Mouse (Mus musculus): ENCODE data around the gene Zmynd10. TPM values are rescaled to one million over a fixed set of nuclear protein-coding genes. Genes with fewer than 3 reads are reported as not detected.
"Not testable (repeated sequence)": the region's sequence is repeated elsewhere in the genome, so short reads cannot be mapped to it uniquely, and the experiment has no call there.

The Zmynd10 gene
- total RNA-seq, 2 experiments from 2014 or later, result 0.26 to 0.32 TPM

DNA sequence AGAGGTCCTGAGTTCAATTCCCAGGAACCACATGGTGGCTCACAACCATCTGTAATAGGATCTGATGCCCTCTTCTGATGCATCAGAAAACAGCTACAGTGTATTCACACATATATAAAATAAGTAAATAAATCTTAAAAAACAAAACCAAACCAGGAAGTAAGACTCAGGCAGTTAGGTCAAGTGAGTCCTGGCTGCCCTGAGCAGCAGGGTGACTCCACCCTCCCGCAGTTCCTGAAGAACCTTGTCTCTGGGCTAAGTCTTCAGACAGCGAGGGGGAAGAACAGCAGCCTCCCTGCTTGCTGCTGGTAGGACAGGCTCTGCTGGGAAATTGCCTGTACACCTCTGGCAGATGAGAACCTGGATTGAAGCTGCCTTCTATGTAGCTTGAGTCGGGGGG lies 9.2 kb downstream of the Zmynd10 start:
- DNase-seq, result no peak

DNA sequence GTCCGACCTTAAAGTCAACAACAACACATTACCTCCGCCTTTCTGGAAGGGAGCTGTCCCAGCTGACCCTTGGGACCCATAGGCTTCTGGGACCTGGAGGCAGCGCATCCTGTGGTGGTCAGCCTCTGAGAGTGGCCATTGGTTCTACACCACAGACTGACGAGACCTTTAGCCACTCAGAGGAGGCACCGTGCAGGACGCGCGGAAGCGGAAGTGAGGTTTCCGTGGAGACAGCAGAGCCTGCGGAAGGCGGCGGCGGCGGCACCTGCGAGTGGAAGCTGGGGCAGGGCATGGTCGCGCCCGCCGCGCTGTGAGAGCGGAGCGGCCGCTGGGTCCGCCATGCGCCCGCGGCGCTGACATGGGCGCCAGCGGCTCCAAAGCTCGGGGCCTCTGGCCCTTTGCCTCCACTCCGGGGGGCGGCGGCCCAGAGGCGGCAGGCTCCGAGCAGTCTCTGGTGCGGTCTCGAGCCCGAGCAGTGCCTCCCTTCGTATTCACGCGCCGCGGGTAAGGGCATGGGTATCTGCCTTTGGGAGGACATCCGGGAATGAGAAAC lies 16.0 kb downstream of the Zmynd10 start, which contains the start of gene Tusc2:
Gene Tusc2, plus strand, starts transcription at position 227 of the 553 bp plus-strand sequence.
- DNase-seq, result peak; percentile 95

DNA sequence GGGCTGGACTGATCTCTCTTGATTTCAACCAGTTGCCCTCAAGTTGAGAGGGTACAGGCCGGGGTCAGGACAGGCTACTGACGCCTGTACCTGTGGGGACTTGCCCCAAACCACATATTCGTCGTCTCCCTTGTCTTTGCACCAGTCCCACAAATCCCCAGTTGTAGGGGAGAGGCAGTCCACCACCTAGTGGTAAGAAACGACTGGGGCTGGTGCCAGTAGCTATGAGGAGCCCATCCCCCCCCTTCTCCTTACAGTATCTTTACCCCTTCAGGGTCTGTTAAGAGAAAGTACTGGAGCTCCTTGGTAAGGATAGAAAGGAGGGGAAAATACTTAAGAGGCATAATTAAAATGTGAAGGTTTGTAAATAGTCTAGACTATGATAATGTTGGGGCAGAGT lies 18.5 kb downstream of the Zmynd10 start:
- not testable (repeated sequence) for DNase-seq

DNA sequence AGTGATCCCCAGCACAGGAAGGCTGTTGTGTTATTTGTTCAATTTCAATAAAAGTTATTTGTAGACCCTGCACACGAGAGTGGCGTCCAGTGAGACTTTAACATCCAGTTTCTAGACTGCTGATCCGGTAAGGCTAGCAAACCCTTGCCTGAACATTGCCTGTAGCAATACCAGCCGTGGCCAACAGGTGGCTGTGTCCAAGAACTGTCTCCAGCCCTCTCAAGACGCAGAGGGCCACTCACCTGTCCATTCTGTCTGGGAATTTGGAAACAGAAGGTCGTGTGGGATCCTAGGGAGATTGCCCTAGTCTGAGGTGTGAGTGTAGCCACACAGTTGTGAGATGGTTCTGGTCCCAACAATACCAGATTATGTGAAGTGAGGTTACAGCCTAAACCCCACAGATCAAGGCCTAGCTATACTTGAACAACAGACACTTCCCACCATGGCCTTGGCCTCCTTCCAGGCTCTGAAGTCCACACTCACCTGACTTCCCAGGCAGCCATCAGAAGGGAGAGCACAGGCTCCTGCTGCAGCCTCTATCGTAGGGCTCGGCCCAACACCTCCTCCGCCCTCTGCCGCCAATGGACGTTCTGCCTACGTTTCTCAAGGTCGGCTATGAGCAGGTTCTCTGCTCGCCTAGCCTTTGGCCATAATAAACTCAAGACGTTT lies 19.1 kb downstream of the Zmynd10 start:
- peak; percentile 92 for DNase-seq

DNA sequence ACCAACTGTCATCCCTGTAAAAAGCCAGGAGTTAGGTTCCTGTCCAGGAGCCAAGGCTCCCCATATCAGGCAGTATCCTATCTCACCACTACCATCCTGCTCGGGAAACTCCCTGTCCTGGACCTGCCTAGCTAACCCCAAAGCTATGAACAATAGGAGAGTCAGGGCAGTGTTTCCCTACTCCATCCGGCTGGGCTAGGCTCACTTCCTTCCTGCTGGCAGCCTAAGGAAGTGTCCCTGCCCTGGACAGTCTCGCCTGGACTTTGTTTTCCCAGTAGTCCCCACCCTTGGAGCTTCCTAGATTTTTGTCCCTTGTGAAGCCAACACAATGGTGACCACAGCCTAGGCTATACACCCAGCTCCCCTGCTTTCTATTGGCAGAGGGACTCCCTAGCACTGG lies 19.8 kb downstream of the Zmynd10 start:
- DNase-seq, result peak; percentile 60

DNA sequence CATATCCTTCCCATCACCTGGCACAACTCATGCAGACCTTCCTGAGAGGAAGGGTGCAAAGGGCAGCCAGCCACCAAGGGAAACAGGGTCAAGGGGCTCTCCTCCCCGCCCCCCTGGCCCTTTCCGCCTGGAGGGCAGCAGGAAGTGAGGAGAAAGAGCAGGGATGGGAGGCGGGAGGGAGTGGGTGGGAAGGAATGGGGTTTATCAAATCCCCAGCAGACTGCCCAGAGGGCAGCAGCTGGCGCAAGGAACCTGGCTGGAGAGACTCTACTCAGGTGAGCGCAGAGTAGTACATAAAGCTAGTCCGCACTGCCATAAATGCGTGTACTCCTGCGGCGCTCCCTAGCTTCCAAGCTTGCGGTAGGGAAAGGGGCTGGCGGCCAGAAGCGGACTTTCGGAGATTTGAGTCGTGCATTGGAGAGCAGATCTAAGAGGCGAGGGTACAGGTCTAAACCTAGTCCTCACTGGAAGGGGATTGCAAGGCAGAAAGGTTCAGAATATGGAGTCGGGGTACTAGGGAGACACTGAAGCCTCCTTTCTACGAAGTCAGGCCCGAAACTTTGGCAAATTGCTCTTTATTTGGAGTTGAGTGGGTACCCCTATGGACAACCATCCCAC lies 20.7 kb downstream of the Zmynd10 start, which contains the start of gene Hyal2:
Gene Hyal2, plus strand, starts transcription at position 244 of the 618 bp plus-strand sequence.
- peak; percentile 42 for DNase-seq

DNA sequence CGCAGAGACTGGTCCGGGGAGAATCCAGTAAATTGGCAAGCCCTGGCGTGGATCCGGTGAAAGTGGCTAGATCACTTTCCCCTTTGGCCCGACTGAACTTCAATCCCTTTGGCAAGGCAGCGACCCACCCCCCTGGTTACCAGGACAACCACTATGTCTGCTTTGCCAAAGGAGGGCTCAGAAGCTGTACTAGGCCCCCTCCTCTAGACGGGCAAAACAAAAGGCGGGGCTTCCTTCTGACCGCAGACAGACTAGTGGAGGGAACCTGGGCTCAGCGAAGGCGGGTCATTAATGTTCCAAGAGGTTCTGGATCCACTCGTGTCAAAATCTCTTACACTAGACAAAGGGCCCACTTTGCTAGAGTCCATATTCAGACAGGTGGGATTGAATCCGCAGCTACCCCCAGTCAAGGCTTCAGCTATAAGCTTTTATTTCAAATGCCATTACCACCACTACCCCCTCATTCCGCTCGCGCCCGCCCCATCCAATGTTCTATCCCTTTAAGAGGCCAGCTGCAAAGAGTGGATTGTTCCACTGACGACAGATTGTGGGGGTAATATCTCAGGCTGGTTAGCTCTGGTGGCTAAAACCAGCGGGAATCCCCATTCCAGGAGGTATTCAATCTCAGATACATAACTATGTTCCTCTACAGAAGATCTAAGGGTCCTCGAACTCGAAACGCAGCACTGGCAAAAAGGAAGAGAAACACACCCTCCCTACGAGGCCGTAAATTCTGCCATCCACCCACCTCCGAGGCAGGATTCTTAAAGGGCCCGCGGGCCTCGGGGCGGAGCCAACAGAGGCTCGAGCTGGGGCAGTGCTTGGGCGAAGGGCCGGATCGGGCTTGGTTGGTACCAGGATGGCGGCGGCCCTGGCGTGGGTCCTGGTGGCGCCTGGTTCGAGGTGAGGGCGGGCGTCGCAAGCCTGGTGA lies 21.5 kb downstream of the Zmynd10 start:
- DNase-seq, result peak; percentile 88

DNA sequence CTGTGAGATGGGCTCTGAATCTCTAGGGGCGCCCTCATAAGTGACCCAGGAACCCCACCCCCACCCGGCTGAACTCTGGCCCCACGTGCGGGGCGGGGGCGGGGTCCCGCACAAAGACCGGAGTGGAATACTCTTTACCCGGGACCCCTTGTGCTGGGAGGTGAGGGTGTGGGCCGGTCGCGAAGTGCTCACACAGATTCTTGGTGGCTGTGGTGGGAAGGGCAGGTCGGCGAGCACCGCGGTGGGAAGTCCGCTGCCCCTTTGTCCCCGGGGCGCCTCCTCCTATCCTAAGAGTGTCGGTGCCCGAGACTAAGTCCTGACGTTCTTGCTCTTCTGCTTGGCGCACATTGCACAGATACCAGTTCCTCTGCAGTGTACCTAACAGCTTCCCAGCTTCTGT lies 22.2 kb downstream of the Zmynd10 start:
- DNase-seq, result no peak

DNA sequence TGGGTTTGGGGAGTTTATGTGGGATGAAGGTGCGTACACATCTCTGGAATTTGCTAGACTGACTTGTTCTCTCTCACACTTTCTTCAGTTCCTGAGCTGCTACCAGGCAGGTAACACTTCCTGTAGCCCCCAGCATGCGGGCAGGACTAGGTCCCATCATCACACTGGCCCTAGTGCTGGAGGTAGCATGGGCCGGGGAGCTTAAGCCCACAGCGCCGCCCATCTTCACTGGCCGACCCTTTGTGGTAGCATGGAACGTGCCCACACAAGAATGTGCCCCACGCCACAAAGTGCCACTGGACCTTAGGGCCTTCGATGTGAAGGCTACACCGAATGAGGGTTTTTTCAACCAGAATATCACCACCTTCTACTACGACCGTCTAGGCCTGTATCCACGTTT lies 22.9 kb downstream of the Zmynd10 start:
- DNase-seq, result no peak

DNA sequence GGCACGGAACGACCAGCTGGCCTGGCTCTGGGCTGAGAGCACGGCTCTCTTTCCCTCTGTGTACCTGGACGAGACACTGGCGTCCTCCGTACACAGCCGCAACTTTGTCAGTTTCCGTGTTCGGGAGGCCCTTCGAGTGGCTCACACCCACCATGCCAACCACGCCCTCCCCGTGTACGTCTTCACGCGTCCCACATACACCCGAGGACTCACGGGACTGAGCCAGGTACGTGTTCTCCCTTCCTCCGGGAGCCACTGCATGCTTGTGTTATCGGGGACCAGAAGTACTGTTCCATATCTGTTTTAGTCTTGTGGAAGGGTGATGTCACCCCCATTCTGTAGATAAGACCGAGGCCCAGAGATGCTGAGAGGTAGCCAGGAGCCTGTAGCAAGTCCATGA lies 23.7 kb downstream of the Zmynd10 start:
- no peak for DNase-seq

DNA sequence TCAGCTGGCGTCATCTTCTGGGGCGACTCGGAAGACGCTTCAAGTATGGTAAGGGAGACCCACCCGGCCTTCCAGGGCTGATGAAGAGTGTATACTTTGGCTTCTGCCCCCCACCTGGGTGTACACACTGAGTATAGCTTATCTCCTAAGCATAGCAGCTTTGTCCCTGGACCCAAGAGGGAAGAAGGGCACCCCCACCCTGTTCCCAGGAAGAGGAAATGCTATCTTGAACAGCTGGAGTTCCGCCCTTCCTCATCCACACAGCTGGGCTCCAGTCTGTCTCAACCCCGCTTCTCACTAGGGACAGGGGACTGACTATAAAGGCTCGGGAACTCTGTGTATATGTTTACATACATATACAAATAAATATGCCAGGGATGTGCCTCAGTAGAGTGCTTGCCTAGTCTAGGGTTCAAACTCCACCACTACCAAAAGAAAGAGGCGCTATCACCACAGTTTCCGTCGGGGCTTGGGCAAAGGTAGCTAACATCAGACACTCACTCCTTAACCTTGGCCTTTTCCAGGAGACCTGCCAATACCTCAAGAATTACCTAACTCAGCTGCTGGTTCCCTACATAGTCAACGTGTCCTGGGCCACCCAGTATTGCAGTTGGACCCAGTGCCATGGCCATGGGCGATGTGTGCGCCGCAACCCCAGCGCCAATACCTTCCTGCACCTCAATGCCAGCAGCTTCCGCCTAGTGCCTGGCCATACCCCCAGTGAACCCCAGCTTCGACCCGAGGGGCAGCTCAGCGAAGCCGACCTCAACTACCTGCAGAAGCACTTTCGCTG lies 24.6 kb downstream of the Zmynd10 start:
- no peak for DNase-seq

DNA sequence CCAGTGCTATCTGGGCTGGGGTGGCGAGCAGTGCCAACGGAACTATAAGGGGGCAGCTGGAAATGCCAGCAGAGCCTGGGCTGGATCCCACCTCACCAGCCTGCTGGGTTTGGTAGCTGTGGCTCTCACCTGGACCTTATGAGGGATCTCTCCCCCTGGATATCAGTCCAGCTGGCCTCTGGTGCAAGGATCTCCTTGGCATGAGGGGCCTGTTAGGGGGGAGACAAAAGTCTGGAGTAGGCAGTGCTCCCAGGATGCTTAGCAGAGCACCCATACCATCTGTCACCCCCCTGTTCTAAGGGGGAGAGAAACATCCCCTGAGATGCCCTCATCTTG lies 25.2 kb downstream of the Zmynd10 start:
- no peak for DNase-seq

DNA sequence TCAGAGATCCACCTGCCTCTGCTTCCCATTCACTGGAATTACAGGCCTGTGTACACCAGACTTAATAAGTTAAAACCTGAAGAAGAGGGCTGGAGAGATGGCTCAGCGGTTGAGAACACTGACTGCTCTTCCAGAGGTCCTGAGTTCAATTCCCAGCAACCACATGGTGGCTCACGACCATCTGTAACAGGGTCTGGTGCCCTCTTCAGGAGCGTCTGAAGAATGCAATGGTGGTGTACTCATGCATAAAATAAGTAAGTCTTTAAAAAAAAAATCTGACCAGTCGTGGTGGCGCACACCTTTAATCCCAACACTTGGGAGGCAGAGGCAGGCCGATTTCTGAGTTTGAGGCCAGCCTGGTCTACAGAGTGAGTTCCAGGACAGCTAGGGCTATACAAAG lies 26.7 kb downstream of the Zmynd10 start:
- not testable (repeated sequence) for DNase-seq

DNA sequence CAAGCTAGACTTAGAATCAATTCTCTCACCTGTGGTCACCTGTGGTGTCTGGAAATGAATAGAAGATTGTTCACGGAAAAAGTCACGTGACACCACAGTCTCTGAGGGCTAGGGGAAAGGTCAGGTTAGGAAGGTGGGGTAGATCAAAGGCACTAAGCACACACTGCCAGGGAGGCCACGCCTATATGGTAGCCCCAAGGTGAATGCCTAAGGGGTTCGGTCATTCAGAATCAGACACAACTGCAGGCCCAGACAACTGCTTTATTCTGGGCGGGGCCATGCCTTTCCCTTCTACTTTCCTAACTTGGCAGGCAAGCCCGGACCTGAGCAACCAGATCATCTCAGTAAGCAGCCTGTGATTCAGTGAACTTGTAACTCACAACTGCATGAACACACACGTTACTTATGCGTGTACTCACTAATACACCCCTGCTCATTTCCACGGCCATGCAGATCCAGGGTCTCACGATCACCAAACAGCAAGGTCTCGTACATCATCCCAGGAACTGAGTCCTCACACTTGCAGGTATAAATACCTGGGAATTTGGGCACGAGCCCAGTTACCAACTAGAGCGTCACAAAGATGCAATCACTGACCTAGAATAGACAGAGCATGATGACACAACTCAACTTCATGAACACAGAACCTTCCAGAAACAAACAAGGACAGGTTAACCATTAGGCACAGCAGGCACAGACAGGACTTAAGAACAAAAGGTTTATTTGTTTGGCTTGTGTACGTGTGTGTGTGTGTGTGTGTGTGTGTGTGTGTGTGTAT lies 28.7 kb downstream of the Zmynd10 start:
- DNase-seq, result no peak

DNA sequence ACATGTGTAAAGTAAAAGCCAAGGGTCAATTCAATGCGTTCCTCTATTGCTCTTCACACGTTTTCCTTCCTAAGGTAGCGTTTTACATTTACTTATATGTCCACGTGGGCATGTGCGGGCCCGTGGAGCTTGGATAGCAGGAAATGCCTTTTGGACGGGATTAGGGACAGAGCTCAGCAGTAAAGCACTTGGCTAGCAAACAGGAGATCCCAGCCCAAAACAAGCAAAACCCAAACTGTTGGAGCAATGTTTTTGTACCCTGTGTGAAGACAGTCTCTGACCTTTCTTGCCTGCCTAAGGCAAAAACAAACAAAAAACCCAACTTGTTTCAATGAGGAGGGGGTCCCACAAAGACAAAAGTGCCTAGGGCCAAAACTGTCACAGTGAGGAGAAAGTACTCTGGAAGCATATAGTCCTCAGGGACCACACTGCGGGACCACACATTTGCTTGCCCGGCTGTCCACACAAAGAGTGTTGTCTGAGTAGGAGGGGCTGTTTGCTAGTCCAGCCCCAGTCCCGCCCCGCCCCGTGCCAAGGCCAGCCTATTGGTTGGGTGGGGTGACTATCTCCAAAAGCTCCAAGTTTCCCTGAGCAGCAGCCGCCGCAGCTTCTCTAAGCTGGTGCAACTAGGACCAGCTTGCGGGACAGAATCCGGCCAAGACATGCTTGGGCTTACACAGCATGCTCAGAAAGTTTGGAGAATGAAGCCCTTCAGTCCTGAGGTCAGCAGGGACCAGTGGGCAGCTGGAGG lies 29.4 kb downstream of the Zmynd10 start, which contains the start of gene Hyal1:
Gene Hyal1, plus strand, starts transcription at position 571 of the 751 bp plus-strand sequence.
- DNase-seq, result peak; percentile 88

DNA sequence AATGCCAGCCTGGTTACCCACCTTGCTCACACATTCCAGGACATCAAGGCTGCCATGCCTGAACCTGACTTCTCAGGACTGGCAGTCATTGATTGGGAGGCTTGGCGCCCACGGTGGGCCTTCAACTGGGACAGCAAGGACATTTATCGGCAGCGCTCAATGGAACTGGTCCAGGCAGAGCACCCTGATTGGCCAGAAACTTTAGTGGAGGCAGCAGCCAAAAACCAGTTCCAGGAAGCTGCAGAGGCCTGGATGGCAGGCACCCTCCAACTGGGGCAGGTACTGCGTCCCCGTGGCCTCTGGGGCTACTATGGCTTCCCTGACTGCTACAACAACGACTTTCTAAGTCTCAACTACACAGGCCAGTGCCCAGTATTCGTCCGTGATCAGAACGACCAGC lies 30.8 kb downstream of the Zmynd10 start:
- no peak for DNase-seq

DNA sequence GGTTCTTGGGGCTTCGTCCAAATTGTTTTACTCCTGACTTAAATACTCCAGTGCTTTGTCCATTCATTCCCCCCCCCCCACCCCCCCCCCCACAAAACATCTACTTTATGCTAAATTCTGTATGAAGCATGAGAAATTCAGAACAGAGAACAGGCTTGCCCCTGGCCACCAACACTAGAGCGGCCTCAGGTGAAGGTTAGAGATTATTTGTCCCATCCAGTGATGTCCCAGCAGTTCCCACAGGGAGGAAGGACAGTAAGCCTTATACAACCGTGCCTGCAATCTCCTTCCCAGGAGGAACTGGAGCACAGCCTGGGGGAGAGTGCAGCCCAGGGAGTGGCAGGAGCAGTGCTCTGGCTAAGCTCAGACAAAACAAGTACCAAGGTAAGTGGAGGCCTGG lies 31.5 kb downstream of the Zmynd10 start, which contains the start of gene Naa80:
Gene Naa80, plus strand, starts transcription at position 301 of the 400 bp plus-strand sequence.
- no peak for DNase-seq

DNA sequence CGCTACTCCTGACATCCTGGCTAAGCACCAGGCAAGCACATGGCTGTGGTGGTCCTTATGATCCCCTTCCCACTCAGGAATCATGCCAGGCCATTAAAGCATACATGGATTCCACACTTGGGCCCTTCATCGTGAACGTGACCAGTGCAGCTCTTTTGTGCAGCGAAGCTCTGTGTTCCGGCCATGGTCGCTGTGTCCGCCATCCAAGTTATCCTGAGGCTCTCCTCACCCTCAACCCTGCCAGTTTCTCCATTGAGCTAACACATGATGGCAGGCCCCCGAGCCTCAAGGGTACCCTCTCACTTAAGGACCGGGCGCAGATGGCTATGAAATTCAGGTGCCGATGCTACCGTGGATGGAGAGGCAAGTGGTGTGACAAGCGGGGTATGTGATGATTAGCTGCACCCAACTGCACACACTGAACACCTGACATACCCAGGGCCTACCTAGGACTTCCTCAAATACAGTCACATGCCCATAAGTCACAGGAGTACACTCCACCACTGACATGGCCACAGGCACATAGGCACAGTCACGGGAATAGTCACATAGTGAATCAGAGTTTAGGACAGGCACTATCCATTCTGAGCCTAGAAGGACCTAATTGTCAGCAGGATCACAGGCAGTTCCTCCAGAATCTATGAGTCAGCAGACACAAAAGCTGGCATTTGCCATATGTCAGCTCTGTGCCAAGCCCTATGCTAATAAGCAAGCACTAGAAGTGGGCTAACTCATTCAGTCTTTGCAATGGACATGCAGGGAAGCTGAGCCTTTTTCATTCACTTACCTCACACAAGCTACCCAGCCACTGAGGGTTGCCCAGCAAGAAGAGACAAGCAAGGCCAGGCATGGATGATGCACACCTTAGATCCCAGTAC lies 32.2 kb downstream of the Zmynd10 start:
- DNase-seq, result no peak
